Mouse (Mus musculus): ENCODE measurements around the gene Uhrf1. TPM values are rescaled to one million over a fixed set of nuclear protein-coding genes. Genes with fewer than 3 reads are reported as not detected.
"Not testable (repeated sequence)": the region's sequence is repeated elsewhere in the genome, so short reads cannot be mapped to it uniquely, and the experiment has no call there.

The Uhrf1 gene
- polyA plus RNA-seq (2011; ENCODE audit: insufficient read depth, insufficient read length, low replicate concordance, missing spikeins) = 77.5 and 109 TPM in 2 replicates

DNA sequence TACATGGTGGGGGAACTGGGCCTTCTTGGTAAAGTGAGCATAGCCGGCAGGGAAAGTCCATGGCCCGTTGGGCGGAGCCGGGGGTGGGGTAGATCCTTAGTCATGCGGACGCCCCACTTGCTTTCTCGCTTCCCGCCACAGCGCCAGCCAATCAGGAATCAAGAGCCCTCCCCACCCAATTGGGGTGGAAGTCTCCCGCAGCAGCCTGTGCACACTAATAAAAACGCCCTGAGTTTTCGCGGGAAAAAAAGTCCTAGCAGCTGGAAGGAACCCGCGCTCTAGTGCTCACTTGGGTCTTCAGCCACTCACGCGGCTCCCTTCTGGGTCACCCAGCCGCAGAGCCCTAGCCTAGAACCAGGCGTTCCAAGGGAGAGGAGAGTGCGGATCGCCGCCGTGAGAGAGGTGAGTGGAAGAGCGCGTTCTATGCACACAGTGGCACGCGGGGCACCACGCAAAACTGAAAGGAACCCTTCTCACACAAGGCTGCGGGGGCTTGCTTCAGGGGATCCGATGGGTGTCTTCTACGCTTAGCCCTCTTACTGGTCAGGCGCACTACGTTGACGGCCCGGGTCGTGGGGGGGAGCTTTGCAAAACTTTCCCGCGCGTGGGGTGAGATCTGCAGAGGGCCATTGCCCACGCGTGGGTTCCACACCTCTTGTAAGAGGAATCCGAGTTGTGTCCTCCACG is at the start of gene Uhrf1:
Uhrf1 (plus strand) TSS at position 162 of the 687 bp plus-strand sequence.
- no peaks in the 10 kb centered on the region; the same call in 1 of the 2 replicates for H3K4me1 ChIP-seq (ENCODE audit: control insufficient read depth, insufficient read depth, low read length)
- under 1% methylated on average over 43 of the region's 43 CpGs for WGBS
- peak within 1 kb of the TSS; percentile 97 for H3K4me3 ChIP-seq (replicated peaks; ENCODE audit: control insufficient read depth, low read depth, low read length)
- H3K27ac ChIP-seq (ENCODE audit: control insufficient read depth, insufficient read depth, low read depth, low read length, poor library complexity) = peak within 1 kb of the TSS; percentile 79
- TF ChIP-seq CTCF (IDR thresholded peaks at IDR 0.05; ENCODE audit: control insufficient read depth, insufficient read depth, low read length) (no peak), POLR2A (IDR thresholded peaks at IDR 0.05; ENCODE audit: borderline replicate concordance, control insufficient read depth, low read depth, low read length) (peak; percentile 54; the same call in 1 of the 2 replicates)

DNA sequence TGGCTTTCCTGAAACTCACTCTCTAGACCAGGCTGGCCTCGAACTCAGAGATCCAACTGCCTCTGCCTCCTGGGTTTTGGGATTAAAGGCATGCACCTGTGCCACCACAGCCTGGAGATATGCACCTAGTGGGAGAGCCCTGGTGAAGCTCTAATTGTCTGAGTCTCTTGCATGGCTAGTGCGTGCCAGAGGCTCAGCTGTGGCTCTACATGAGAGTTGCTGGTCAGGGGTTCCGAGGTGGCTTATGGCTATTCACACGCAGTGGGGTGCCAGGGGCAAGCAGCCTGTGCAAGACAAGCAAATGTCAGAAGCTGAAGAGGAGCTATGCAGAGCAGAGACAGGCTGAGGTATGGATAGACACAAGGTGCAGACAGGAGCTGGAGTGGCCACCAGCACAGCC is 48.4 kb upstream of the Uhrf1 start:
- WGBS = 81% methylated on average over 4 of the region's 4 CpGs
- TF ChIP-seq POLR2A (IDR thresholded peaks at IDR 0.05; ENCODE audit: borderline replicate concordance, control insufficient read depth, low read depth, low read length) = no peak
- no peak for TF ChIP-seq CTCF (IDR thresholded peaks at IDR 0.05; ENCODE audit: control insufficient read depth, insufficient read depth, low read length)
- no peak overlapping the region for H3K27ac ChIP-seq (ENCODE audit: control insufficient read depth, insufficient read depth, low read depth, low read length, poor library complexity)
- H3K4me1 ChIP-seq (ENCODE audit: control insufficient read depth, insufficient read depth, low read length) = no peaks in the 10 kb centered on the region; the same call in 1 of the 2 replicates
- H3K4me3 ChIP-seq (replicated peaks; ENCODE audit: control insufficient read depth, low read depth, low read length) = no peak overlapping the region

DNA sequence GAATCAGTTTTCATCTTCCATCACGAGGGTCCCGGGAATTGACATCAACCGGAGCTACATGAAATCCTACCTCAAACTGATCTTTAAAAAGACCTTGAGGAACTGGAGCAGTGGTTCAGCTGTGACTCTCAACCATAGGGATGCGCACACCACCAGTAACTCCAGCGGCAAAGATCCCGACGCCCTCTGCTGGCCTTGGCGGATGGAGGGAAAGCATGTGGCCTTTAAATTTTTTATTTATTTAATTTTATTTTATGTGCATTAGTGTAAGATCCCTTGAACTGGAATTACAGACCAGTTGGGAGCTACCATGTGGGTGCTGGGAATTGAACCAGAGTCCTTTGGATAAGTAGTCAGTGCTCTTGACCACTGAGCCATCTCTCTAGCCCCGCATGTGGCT is 47.7 kb upstream of the Uhrf1 start:
- H3K4me3 ChIP-seq (replicated peaks; ENCODE audit: control insufficient read depth, low read depth, low read length) = no peak overlapping the region

DNA sequence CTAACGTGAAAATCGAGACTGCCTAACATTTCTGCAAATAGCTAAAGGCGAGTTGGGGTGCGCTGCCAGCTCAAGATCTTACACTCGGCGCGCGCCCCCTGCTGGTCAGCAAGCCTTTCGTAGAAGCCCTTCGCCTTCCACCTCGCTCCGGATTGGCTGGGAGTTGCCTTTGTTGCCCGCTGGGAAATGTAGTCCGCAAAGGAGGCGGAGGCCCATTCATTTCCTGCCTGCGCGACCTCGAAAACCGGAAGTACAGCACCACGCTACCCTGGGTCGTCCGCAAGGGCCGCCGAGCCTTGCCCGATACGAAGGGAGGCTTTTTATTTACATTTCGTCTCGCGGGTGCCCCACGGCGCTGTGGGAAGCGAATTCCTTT is 47.3 kb upstream of the Uhrf1 start:
- H3K27ac ChIP-seq (ENCODE audit: control insufficient read depth, insufficient read depth, low read depth, low read length, poor library complexity) = peak overlapping the region; percentile 83

More for the DNA sequence above, 47.7 kb upstream of the Uhrf1 start:
- TF ChIP-seq POLR2A (IDR thresholded peaks at IDR 0.05; ENCODE audit: borderline replicate concordance, control insufficient read depth, low read depth, low read length) = no peak
- 0 out of 2 replicates have a peak, but pooled peaks have one; percentile 4 for TF ChIP-seq CTCF (IDR thresholded peaks at IDR 0.05; ENCODE audit: control insufficient read depth, insufficient read depth, low read length)
- H3K27ac ChIP-seq (ENCODE audit: control insufficient read depth, insufficient read depth, low read depth, low read length, poor library complexity) = no peak overlapping the region
- WGBS = 14% methylated on average over 9 of the region's 9 CpGs
- no peaks in the 10 kb centered on the region; the same call in 1 of the 2 replicates for H3K4me1 ChIP-seq (ENCODE audit: control insufficient read depth, insufficient read depth, low read length)

DNA sequence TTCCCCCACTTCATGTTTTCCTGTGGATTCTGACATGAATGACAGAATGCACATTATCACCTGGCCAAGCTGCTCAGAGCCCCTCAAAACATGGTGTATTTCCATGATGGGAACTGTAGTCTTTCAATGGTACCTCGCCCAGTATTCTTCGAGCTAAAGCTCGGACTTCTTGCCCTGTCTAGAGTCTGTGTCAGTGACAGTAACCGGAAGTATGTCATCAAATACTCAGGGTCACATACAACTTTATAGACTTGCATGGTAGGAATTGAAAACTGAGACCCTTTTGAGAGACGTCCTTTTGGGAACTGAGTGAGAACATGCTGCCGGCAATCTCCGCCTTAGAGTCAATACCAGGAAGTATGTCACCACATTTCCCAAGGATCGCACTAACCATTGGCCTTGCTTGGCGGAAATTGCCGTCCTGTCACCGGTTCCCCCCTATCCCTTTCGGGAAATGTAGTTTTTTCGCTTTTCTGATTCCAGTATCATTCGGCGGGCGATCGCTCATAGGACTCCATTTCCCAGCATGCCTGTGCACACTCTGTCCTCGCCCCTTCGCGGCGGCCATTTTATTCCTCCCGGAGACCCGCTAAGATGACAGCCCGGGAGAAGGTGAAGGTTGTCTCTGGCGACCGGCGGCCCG is 46.8 kb upstream of the Uhrf1 start, which contains the start of gene Fem1a:
Fem1a (plus strand) TSS at position 572 of the 643 bp plus-strand sequence.
- Histone ChIP-seq H3K4me1 (ENCODE audit: control insufficient read depth, insufficient read depth, low read length) (no peaks in the 10 kb centered on the region; the same call in 1 of the 2 replicates), H3K4me3 (replicated peaks; ENCODE audit: control insufficient read depth, low read depth, low read length) (peak within 1 kb of the TSS; percentile 85), H3K27ac (ENCODE audit: control insufficient read depth, insufficient read depth, low read depth, low read length, poor library complexity) (peak within 1 kb of the TSS; percentile 83)
- TF ChIP-seq POLR2A (IDR thresholded peaks at IDR 0.05; ENCODE audit: borderline replicate concordance, control insufficient read depth, low read depth, low read length) (no peak; the same call in 1 of the 2 replicates), CTCF (IDR thresholded peaks at IDR 0.05; ENCODE audit: control insufficient read depth, insufficient read depth, low read length) (no peak)
- 0% methylated on average over 28 of the region's 28 CpGs for WGBS

More for the DNA sequence above, 47.3 kb upstream of the Uhrf1 start:
- under 1% methylated on average over 32 of the region's 32 CpGs for WGBS
- no peaks in the 10 kb centered on the region; the same call in 1 of the 2 replicates for H3K4me1 ChIP-seq (ENCODE audit: control insufficient read depth, insufficient read depth, low read length)
- TF ChIP-seq CTCF (IDR thresholded peaks at IDR 0.05; ENCODE audit: control insufficient read depth, insufficient read depth, low read length) = peak; percentile 95
- TF ChIP-seq POLR2A (IDR thresholded peaks at IDR 0.05; ENCODE audit: borderline replicate concordance, control insufficient read depth, low read depth, low read length) = peak; percentile 75; the same call in 1 of the 2 replicates
- peak overlapping the region; percentile 74 for H3K4me3 ChIP-seq (replicated peaks; ENCODE audit: control insufficient read depth, low read depth, low read length)

DNA sequence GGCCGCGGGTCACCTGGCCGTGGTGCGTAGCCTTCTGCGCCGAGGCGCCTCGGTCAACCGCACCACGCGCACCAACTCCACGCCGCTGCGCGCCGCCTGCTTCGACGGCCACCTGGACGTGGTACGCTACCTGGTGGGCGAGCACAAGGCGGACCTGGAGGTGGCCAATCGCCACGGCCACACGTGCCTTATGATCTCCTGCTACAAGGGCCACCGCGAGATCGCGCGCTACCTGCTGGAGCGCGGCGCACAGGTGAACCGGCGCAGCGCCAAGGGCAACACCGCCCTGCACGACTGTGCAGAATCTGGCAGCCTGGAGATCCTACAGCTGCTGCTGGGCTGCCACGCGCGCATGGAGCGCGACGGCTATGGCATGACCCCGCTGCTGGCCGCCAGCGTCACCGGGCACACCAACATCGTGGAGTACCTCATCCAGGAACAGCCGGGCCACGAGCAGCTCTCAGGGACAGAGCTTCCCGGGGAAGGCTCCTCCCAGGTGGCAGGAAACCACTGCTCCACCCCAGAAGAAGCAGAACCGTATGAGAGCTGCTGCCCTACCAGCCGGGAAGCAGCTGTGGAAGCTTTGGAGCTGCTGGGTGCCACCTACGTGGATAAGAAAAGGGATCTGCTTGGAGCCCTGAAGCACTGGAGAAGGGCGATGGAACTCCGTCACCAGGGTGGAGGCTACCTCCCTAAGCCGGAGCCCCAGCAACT is 45.8 kb upstream of the Uhrf1 start:
- 6% methylated on average over 56 of the region's 58 CpGs for WGBS
- Histone ChIP-seq H3K4me1 (ENCODE audit: control insufficient read depth, insufficient read depth, low read length) (no peaks in the 10 kb centered on the region; the same call in 1 of the 2 replicates), H3K4me3 (replicated peaks; ENCODE audit: control insufficient read depth, low read depth, low read length) (peak overlapping the region; percentile 85), H3K27ac (ENCODE audit: control insufficient read depth, insufficient read depth, low read depth, low read length, poor library complexity) (peak overlapping the region; percentile 63)
- TF ChIP-seq CTCF (IDR thresholded peaks at IDR 0.05; ENCODE audit: control insufficient read depth, insufficient read depth, low read length) = no peak
- no peak for TF ChIP-seq POLR2A (IDR thresholded peaks at IDR 0.05; ENCODE audit: borderline replicate concordance, control insufficient read depth, low read depth, low read length)

DNA sequence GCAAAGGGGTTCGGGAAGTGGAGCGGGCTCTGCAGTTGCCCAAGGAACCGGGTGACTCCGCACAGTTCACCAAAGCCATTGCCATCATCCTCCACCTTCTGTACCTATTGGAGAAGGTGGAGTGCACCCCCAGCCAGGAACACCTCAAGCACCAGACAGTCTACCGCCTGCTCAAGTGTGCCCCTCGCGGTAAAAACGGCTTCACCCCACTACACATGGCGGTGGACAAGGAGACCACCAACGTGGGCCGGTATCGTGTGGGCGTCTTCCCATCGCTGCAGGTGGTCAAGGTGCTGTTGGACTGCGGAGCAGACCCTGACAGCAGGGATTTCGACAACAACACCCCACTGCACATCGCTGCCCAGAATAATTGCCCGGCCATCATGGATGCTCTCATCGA is 44.9 kb upstream of the Uhrf1 start:
- H3K4me3 ChIP-seq (replicated peaks; ENCODE audit: control insufficient read depth, low read depth, low read length); H3K27ac ChIP-seq (ENCODE audit: control insufficient read depth, insufficient read depth, low read depth, low read length, poor library complexity); H3K4me1 ChIP-seq (ENCODE audit: control insufficient read depth, insufficient read depth, low read length): not testable (repeated sequence)
- 90% methylated on average over 19 of the region's 19 CpGs for WGBS

DNA sequence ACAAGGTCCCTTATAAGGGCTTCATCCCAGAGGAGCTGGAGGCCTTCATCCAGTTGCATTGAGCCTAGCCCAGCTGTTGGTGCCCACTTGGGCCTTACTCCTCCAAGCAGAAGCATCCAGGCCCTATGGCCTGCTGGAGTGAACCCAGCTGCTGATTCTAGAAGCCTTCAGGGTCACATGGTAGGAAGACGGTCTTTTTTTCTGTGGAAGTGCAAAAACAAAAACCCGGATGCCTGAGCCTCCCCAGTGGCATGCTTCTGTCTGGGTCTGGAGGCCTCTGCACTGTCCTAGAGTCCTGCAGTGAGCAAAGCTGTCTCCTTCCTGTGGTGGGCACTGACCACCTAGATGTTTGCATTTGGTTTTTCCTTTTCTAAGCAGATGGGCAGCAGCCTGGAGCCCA is 44.3 kb upstream of the Uhrf1 start:
- 65% methylated on average over 2 of the region's 2 CpGs for WGBS
- not testable (repeated sequence) for H3K4me3 ChIP-seq (replicated peaks; ENCODE audit: control insufficient read depth, low read depth, low read length); H3K27ac ChIP-seq (ENCODE audit: control insufficient read depth, insufficient read depth, low read depth, low read length, poor library complexity)

More for the DNA sequence above, 44.3 kb upstream of the Uhrf1 start:
- H3K4me1 ChIP-seq (ENCODE audit: control insufficient read depth, insufficient read depth, low read length) = not testable (repeated sequence)
